Mouse (Mus musculus): ENCODE measurements around the gene Lrp4.
A peak's percentile ranks its signal among the peaks of the same experiment; 100 is the strongest.

The Lrp4 gene

DNA sequence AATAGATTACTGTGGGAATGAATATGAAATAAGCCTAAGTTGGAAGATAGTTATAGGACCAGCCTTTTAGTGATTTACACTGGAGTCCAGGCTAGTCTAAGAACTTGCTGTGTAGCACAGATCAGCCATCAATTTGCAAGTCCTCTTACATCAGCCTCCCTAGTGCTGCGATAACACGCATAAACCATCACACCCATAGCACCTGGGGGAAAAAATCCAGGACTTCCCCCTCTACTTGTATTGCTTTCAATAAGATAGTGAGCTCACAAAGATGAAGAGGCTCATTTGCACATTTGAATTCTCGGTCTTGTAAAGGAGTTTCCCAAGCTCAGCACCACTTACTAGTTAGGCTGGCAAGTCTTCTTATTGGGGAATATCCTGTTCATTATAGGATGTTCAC lies 2.9 kb upstream of the Lrp4 start:
- DNase-seq = no peak

DNA sequence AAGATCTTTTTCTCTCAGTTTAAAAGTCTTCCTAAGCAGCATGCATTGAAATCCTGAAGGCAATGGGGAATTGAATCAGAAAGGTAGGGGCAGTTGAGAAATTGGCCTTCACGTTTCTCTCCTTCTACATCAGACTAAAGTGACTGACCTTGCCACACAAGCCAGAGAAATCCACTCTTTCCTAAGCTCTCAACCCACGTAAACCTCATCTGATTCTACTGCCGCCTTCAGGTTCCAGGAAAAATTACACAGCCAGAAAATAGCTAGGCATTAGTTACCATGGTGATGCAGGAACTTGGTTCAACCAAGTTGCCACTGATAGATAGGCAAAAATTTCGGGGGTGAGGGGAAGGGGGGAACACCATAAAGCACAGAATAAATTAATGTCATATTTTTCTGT lies 1.5 kb upstream of the Lrp4 start:
- DNase-seq = peak in 1 of 2 experiments; percentile 59

DNA sequence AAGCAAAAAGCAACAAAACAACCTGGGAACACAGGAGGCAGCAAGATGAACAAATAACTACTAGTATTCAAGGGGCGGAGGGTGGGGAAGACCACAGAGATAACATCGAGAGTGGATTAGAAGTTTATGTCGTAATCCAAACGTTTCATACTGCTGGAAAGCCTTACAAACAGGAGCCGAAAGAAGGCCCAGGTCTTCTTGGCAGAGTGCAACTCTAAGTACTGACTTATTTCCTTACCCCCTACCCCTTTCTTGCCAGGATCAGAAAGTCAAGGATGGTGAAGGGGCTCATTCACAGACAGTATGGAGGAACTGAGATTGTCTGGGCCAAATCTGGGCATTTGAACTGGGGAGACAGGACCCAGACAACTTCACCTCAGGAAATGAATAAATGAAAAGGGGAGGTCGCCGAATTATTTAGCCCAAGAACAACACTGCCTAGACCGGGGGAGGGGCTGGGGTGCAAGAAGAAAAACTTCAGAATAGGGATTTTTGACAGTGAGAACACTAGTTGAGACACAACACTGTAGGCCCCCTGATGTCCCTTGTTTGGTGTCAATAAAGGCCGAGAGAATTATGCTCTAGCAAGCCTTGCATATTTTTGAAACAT lies 715 bp upstream of the Lrp4 start:
- DNase-seq = no peak

DNA sequence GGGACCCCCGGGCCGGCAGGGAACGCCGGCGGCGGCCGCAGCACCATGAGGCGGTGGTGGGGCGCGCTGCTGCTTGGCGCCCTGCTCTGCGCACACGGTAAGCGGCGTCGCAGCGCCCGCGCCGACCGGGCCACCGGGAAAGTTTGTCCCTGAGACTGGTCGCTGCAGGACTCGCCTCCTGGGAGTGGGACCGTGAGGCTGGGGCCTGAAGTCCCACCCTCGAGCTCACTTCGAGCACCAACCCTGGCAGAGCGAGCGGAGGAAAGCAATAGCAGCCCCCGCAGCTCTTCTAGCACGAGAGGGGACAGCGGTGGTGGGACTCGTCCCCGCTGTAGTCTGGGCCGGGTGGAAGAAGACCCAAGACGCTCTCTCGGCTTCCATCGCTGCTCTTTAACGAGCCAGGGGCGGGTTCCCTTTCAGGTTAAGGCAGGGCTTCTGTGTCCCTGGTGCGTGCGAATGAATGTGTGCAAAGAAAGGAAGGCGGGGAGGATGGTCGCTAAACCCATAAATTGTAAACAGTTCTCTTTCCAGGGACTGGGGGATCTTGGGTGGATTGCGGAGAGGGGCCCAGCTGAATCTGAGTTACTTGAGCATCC lies 443 bp downstream of the Lrp4 start:
- peak in 1 of 2 experiments; percentile 42 for DNase-seq

DNA sequence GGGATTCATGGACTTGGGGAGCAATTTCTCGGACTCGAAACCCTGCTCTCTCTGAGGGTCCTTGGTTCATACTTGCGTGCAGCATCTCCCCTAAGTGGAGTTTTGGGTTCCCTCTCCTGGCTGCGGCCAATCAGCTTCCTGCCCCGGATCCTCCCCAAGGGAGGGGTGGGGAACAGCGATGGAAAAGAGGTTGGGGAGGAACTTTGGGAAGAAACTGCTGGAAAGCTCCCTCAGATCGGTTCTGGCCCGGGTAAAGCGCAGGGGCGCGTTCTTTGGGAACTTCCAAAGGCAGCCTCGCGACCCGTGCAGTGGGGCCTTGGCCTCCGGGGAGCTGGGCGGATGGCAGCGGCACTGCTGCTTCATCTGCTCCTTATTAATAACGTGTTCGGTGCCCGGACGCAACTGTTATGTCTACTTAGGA lies 951 bp downstream of the Lrp4 start:
- DNase-seq = peak in 1 of 2 experiments; percentile 73

DNA sequence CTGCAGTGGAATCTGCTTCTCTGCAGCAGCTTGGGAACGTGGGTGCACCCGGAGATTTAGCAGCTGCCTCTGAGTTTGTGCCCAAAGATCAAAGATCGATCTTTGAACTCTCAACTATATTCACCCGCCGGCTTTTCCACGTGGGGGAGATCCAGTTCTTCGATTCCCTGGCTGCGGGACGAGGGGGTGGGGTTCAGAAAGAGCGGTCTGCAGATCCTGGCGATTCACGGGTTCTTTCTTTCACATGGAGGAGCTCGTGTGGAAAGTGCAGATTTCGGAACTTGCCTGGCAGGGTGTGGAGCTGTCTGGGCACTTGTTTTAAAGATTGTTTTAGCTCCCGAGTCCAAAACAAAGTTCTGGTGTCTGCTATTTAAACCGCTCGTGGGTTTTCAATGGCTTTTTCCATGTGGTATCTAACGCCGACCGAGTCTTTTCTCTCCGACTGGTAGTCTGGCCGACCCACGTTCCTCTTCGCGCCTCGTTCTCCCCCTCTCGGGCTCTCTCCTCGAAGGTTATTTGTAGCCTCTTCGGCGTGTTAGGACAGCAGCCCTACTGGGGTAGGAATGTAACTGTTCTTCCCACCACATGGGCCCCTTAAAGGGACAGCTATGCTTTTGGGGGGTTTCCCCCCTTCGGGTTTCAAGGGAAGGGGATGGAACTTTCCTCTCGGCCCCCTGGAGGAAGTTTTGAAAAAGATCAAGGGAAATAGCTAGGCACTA lies 1.5 kb downstream of the Lrp4 start:
- peak; percentile 64 to 67 for DNase-seq

DNA sequence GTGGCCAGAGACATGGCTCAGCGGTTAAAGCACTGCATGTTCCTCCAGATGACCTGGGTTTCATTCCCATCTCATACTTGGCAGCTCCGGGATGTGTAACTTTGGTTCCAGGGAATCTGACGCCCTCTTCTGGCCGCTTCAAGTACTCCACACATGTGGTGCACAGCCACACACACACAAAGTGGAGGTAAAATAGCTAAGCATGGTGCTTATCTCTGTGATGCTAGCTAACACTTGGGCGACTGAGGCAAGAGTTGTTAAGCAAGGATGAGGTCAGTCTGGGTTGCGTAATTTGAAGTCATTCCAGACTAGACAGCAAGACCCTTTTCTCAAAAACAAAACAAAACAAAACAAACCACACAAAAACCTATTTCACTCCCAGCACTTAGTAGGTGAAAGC lies 2.8 kb downstream of the Lrp4 start:
- DNase-seq = no peak

DNA sequence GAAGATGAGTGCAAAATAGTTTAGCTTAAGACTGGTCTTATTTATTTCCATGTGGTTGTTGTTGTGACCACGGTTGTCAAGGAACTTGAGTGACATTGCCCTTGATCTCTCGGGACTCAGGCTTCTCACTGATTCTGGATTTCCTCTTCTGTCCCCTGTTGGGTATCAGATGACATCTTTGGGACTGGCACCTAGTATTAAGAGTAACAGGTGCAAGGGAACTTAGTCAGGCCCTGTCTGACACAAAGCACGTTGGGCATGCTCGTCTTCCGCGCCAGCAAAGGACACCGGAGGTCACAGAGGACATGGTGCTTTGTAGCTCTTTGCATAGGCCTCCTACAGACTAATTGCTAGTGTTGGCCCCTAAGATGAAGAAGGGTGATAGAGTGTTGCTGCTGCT lies 3.5 kb downstream of the Lrp4 start:
- DNase-seq = no peak

DNA sequence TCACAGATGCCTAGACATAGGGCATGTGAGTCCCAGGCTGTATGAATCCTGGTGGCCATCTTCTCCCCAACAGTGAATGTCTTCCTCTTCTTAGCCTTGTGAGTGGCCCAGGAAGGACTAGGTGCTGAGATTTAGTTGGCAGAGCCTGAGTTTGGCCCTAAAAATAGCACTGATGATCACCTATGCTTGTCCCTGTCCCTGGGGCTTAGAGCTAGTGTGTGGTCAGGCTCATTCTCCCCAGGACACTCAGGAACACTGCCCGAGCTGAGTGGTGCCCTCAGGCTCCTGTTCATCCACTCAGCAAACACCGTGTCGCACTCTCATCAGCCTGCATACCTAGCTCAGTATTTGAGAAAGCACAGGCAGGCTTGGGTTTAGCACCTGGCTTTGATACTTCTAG lies 4.0 kb downstream of the Lrp4 start:
- no peak for DNase-seq

DNA sequence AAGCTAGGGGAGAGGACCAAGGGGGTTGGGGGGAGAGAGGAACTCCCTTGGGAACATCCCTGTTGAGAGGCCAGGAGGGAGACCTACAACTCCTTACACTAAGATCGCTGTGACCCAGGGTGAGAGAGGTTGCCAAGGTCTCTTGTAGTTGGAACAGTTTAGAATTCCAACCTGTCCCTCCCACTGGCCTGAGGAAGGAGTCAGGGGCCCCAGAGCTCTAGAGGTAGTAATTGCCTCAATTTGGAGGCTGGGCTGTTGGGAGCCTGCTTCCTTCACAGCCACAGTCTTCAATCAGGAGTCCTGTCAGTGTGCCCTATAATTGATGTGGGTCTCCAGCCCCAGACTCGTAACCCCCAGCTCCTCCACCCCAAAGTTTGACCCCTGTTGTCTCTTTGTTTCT lies 4.9 kb downstream of the Lrp4 start:
- no peak for DNase-seq

DNA sequence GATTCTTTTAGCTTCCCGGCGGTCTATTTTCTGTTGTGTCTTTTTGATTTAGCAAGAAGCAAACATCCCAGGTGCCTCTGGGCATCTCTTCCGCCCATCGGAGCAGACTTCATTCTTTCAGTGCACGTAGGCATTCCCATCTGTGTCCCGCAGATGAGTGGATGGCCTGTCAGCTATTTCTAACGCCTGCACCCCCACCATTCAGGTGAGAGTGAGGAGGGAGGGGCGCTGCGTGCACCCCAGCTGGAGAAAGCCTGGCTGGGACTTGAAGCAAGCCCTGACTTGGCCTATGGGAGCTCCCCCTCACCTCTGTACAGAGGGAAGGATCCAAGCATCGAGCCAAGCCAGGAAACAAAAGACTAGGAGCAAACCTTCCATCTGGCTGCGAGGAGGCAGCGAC lies 5.4 kb downstream of the Lrp4 start:
- no peak for DNase-seq

DNA sequence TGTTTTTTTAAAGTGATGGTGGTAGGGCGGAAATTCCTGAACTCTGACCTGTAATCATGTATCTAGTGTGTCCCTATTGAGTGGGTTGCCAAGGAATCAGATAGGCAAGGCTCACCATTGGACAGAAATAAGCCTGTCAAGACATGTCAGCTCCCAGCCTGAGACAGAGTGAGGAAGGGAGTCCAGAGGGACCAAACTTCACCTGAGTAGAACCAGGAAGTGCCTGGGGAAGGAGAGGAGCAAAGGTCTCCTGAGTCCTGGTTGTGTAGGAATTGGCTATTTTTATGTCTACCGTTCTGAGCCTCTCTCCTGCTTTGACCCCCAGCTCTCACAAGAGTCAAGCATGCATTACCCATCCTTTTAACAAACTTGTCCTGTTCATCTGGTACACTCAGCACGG lies 8.6 kb downstream of the Lrp4 start:
- DNase-seq = no peak

DNA sequence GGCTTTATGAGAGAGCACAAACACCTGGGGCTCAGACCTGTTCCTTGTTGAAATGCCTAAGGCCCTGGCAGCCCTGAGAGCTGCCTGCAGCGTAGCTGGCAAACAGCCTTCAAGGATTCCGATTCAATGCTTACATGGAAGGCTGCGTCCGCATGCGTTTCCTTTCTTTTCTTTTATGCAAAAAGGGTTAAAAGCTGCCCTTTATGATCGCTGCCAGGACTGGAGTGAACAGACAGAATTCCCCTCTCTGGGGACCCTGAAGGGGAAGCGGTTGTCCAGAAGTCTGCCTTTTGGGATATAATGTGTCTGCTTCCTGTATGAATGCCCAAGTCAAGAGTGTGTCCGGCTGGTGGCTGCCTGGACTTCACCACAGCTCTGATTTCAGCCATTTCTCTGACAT lies 10.3 kb downstream of the Lrp4 start:
- no peak for DNase-seq

DNA sequence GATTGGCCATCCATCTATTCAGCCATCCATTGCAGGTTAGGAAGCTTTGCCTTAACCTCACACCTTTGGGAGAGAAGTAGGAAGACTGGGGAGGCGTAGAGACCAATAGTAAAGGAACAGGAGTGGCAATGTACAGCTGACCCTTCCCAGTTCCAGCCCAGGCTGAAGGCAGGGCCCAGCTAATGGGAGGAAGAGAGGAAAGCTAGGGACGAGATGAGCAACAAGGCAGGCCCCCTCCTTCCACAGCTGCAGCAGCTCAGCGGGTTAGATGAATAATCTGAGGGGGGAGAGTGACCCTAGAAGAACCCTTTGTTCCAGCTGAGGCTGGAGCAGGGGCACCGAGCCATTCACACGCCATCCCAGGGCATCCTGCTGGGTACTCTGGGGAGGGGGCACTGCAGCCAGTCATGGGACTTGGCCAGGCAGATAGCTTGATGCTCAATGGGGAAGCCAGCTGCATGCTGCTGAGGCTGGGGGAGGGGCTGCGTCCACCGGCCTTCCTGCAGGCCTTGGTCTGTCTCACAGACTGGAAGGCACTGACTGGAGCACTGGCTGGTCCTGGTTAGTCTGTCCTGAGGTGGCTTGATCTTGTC lies 12.8 kb downstream of the Lrp4 start:
- DNase-seq = peak in 1 of 2 experiments; percentile 49

DNA sequence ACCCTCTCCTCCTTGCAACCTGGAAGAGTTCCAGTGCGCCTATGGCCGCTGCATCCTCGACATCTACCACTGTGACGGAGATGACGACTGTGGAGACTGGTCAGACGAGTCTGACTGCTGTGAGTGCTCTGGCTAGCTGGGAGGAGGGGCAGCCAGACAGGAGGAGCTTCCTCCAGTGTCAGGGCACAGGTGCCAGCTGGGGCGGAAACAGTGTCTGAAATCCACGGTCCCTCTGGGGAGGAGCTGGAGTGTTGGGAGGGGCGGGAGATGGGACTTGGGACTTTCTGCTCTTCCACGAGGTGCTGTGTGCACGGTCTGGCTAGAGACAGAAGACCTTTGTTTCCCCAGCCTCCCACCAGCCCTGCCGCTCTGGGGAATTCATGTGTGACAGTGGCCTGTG lies 17.0 kb downstream of the Lrp4 start:
- DNase-seq = peak; percentile 49 to 66

DNA sequence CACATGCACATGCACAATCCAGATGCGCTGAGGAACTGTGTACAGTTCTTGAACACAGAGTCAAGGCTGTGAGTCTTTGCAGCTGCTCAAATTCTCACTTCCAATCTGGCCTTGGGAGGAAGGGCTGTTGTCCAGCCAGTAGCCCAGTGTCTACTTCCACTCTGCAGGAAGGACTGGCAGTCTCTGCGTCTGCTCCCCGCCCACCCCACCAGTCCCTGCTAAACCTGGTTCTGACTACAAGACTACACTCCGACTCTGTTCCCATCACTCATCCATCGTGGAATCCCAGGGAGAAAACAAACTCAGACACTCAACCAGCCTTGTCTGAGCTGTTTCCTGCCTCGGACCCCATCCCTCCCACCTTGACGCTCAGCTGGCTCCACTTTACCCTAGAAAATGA lies 18.5 kb downstream of the Lrp4 start:
- DNase-seq = no peak

DNA sequence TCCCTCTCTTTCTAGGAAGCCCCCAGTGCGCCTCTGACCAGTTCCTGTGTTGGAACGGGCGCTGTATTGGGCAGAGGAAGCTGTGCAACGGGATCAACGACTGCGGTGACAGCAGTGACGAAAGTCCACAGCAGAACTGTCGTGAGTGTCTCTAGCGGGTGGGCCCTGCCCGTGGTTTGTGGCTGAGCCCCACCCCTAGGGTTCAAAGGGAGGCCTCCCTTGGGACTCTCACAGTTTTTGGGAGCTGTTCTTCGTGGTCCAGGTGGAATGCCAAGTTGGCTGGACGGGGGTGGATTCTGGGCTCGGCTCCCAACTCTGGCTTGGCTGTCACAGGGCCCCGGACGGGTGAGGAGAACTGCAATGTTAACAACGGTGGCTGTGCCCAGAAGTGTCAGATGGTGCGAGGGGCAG lies 18.9 kb downstream of the Lrp4 start:
- DNase-seq = peak; percentile 40 to 52

DNA sequence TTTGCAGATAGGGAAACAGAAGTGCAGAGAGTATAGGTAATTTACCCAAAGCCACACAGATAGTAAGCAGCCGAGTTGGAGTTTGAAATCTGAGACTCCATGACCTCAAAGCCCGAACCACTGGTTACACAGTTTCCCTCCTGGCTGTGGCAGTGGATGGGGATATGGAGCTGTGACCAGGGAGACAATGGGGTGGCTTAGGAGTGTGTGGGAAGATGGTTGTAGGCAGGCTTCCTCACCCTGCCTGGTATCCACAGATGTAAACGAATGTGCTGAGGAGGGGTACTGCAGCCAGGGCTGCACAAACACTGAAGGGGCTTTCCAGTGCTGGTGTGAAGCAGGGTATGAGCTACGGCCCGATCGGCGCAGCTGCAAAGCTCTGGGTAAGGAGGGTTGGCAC lies 19.5 kb downstream of the Lrp4 start:
- DNase-seq = no peak

DNA sequence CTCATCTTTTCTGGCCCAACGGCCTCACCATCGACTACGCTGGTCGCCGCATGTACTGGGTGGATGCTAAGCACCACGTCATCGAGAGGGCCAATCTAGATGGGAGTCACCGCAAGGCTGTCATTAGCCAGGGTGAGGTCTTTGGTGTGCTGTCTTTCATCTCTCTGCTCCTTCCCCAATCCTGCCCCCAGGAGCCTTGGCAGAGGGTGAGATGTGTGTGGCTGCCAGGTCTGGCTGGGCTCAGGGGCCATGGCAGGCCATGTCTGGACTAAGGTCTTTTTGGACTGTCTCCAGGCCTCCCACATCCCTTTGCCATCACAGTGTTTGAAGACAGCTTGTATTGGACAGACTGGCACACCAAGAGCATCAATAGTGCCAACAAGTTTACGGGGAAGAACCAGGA lies 23.1 kb downstream of the Lrp4 start:
- DNase-seq = no peak

DNA sequence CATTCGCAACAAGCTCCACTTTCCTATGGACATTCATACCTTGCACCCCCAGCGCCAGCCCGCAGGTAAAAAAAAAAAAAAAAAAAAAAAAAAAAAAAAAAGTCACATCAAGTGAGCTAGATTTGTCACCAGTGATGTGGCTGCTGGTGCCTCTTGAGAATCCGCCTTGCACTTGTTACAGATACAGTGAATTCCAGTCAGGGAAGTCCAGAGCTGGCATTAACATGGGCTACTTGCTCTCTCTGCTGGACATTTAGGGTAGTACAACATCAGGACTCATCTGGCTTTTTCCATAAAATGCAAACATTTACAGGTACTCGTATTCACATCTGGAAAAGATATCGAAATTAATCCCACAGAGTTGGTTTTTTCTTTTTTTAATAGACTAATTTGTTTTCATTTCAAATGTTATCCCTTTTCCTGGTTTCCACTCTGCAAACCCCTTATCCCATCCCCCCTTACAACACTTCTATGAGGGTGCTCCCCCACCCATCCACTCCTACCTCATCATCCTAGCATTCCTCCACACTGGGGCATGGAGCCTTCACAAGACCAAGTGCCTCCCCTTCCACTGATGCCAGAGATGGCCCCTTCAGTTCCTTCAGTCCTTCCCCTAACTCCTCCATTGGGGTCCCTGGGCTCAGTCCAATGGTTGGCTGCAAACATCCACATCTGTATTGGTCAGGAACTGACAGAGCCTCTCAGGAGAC lies 23.6 kb downstream of the Lrp4 start:
- peak in 1 of 2 experiments; percentile 66 for DNase-seq

DNA sequence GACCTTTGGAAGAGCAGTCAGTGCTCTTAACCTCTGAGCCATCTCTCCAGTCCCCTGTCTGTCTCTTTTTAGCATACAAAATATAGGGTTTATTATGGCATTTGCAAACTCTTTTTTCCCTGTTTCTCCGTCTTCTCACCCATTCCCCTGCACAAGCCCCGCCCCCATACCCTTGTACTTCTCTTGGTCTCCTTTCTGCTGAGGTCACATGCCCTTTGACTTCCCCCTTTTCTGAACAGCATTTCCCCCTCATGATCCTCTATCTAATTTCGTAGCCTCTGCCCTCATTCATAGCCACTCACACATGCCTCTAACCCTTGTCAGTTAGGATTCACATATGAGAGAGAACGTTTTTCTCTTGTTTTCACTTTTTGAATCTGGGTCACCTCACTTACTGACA lies 27.4 kb downstream of the Lrp4 start:
- no peak for DNase-seq

DNA sequence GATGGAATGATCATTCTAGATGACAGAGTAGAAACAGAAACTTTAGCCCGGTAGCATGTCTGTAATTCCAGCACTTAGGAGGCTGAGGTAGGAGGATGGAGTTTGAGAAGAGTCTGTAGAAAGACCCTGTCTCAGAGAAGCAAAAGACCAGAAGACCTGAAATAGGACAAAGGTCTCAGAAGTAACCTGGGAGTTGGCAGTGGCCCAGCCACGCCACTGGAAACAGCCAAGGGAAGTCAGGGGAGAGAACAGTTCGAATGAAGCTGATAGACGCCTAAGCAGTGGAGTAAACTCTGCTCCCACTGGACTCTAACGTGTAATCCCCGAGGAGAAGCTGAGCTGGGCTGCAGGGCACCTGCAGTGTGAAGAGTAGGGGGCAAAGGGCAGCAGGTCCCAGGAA lies 27.9 kb downstream of the Lrp4 start:
- no peak for DNase-seq

DNA sequence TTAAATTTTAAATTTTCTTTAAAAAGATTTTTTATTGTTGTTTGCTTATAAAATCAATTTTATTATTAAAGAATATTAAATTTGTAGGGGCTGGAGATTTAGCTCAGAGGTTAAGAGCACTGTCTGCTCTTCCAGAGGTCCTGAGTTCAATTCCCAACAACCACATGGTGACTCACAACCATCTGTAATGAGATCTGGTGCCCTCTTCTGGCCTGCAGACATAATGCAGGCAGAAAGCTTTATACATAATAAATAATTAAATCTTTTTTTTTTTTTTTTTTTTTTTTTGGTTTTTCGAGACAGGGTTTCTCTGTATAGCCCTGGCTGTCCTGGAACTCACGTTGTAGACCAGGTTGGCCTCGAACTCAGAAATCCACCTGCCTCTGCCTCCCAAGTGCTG lies 30.0 kb downstream of the Lrp4 start:
- peak in 1 of 2 experiments; percentile 50 for DNase-seq
